Mouse (Mus musculus): Measurements from ENCODE around the gene Nek1. TPM values are rescaled to one million over a fixed set of nuclear protein-coding genes. Genes with fewer than 3 reads are reported as not detected.

Nek1 gene
- total RNA-seq (2015) (14.2 and 15.9 TPM in 2 replicates), total RNA-seq (2017) (21.2 and 25.6 TPM in 2 replicates)

- peak; percentile 88 for ATAC-seq (replicated peaks; ENCODE audit: poor library complexity)
Measured at GRCm38 (mm10) chr8:60992910-60993638, at the start of gene Nek1. Gene Nek1 (plus strand): TSS chr8:60993195.

- no peak for ATAC-seq (replicated peaks; ENCODE audit: poor library complexity)
Measured at GRCm38 (mm10) chr8:60947503-60947902, 45.5 kb upstream of the Nek1 start.

- ATAC-seq (replicated peaks; ENCODE audit: poor library complexity) = 0 out of 2 replicates have a peak, but pooled peaks have one; percentile 1
Measured at GRCm38 (mm10) chr8:60949859-60950258, 43.1 kb upstream of the Nek1 start.

- ATAC-seq (replicated peaks; ENCODE audit: poor library complexity) = no peak
Measured at GRCm38 (mm10) chr8:60951271-60951670, 41.7 kb upstream of the Nek1 start.

GRCm38 (mm10) chr8:60951757-60952156, 41.2 kb upstream of the Nek1 start:
- ATAC-seq (replicated peaks; ENCODE audit: poor library complexity) = no peak

- no peak for ATAC-seq (replicated peaks; ENCODE audit: poor library complexity)
Measured at GRCm38 (mm10) chr8:60952803-60953202, 40.2 kb upstream of the Nek1 start.

GRCm38 (mm10) chr8:60954281-60955014, 38.5 kb upstream of the Nek1 start:
- peak; percentile 91 for ATAC-seq (replicated peaks; ENCODE audit: poor library complexity)

GRCm38 (mm10) chr8:60956847-60957246, 36.1 kb upstream of the Nek1 start:
- ATAC-seq (replicated peaks; ENCODE audit: poor library complexity) = peak; percentile 48

GRCm38 (mm10) chr8:60962763-60963162, 30.2 kb upstream of the Nek1 start:
- peak; percentile 67 for ATAC-seq (replicated peaks; ENCODE audit: poor library complexity)

- ATAC-seq (replicated peaks; ENCODE audit: poor library complexity) = peak; percentile 61
Measured at GRCm38 (mm10) chr8:60963931-60964330, 29.1 kb upstream of the Nek1 start.

GRCm38 (mm10) chr8:60964518-60964917, 28.5 kb upstream of the Nek1 start:
- no peak for ATAC-seq (replicated peaks; ENCODE audit: poor library complexity)

GRCm38 (mm10) chr8:60965306-60965705, 27.7 kb upstream of the Nek1 start:
- peak; percentile 38 for ATAC-seq (replicated peaks; ENCODE audit: poor library complexity)

GRCm38 (mm10) chr8:60965741-60966140, 27.3 kb upstream of the Nek1 start:
- no peak for ATAC-seq (replicated peaks; ENCODE audit: poor library complexity)

GRCm38 (mm10) chr8:60969091-60969490, 23.9 kb upstream of the Nek1 start:
- no peak for ATAC-seq (replicated peaks; ENCODE audit: poor library complexity)

GRCm38 (mm10) chr8:60971808-60972207, 21.2 kb upstream of the Nek1 start:
- no peak for ATAC-seq (replicated peaks; ENCODE audit: poor library complexity)

GRCm38 (mm10) chr8:60973448-60973847, 19.5 kb upstream of the Nek1 start:
- ATAC-seq (replicated peaks; ENCODE audit: poor library complexity) = peak; percentile 83

GRCm38 (mm10) chr8:60974837-60975236, 18.2 kb upstream of the Nek1 start:
- ATAC-seq (replicated peaks; ENCODE audit: poor library complexity) = peak; percentile 42

GRCm38 (mm10) chr8:60976818-60977217, 16.2 kb upstream of the Nek1 start:
- ATAC-seq (replicated peaks; ENCODE audit: poor library complexity) = no peak

GRCm38 (mm10) chr8:60978496-60978895, 14.5 kb upstream of the Nek1 start:
- ATAC-seq (replicated peaks; ENCODE audit: poor library complexity) = no peak

- ATAC-seq (replicated peaks; ENCODE audit: poor library complexity) = no peak
Measured at GRCm38 (mm10) chr8:60981388-60981787, 11.6 kb upstream of the Nek1 start.

- peak; percentile 89 for ATAC-seq (replicated peaks; ENCODE audit: poor library complexity)
Measured at GRCm38 (mm10) chr8:60982701-60983687, 10.0 kb upstream of the Nek1 start, which contains the start of gene Clcn3. Gene Clcn3 (minus strand): TSS chr8:60983300.

All from megakaryocyte progenitor cell, adult 5-6 weeks (primary cell).